Mouse (Mus musculus): ENCODE measurements around the gene Fcgr3.
"Not testable (repeated sequence)": the region's sequence is repeated elsewhere in the genome, so short reads cannot be mapped to it uniquely, and the experiment has no call there.

DNA sequence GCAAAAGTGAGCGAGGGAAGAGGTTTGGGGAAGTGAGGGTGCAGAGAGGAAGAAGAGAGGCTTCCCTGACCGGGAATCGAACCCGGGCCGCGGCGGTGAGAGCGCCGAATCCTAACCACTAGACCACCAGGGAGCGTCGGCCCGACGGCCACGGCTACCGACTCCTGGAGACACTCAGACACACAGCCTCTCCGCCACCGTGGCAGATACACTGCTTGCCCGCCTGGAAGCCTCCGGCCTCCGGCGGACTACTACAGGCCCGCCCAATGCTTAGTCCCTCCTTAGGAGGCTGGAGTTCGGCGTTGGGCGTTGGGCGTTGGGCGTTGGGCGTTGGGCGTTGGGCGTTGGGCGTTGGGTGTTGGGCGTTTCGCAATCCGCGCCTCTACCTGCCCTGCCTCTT is 14.6 kb upstream of the Fcgr3 start:
- TF ChIP-seq EP300 (IDR thresholded peaks at IDR 0.05; ENCODE audit: insufficient read depth, low read depth, low read length); CTCF (IDR thresholded peaks at IDR 0.05; ENCODE audit: low read depth, low read length): not testable (repeated sequence)
